Mouse (Mus musculus) liver, adult 2 months (tissue): ENCODE measurements around the gene Foxred2. TPM values are rescaled to one million over a fixed set of nuclear protein-coding genes. Genes with fewer than 3 reads are reported as not detected.

Experiments
- DNase-seq: peaks from one replicate; pipeline ENCODE4 v3.0.0-alpha.2; 2011; ENCODE audit warnings: low read depth, low spot score; ENCODE audit errors: extremely low read depth
- H3K27ac ChIP-seq: fragments of 200-500 bp; replicated peaks from 2 replicates; pipeline ENCODE4 v1.5.1; 2012; ENCODE audit warnings: low read depth, mild to moderate bottlenecking, control low read depth, inconsistent platforms, low read length; ENCODE audit not compliant: insufficient read depth
- H3K27me3 ChIP-seq: fragments of 200-500 bp; 2 replicates; pipeline ENCODE4 v1.6.1; 2012; ENCODE audit warnings: mild to moderate bottlenecking, moderate library complexity, low read length, inconsistent platforms; ENCODE audit not compliant: control insufficient read depth, insufficient read depth
- H3K36me3 ChIP-seq: fragments of 200-500 bp; 2 replicates; pipeline ENCODE4 v1.6.1; 2012; ENCODE audit warnings: low read length, inconsistent platforms; ENCODE audit not compliant: control insufficient read depth, insufficient read depth
- H3K4me1 ChIP-seq: fragments of 200-500 bp; 2 replicates; pipeline ENCODE4 v1.6.1; 2011; ENCODE audit warnings: low read length; ENCODE audit not compliant: control insufficient read depth, insufficient read depth
- H3K4me3 ChIP-seq: fragments of 200-500 bp; 2 replicates; pipeline ENCODE4 v1.5.1; 2011; ENCODE audit warnings: low read depth, mild to moderate bottlenecking, control low read depth, low read length, moderate library complexity; ENCODE audit not compliant: insufficient read depth
- H3K79me2 ChIP-seq: fragments of 200-500 bp; 2 replicates; pipeline ENCODE4 v1.6.1; 2012; ENCODE audit warnings: inconsistent platforms, mild to moderate bottlenecking, low read length, moderate library complexity; ENCODE audit not compliant: control insufficient read depth, insufficient read depth
- H3K9ac ChIP-seq: fragments of 200-500 bp; 2 replicates; pipeline ENCODE4 v1.6.1; 2012; ENCODE audit warnings: low read depth, mild to moderate bottlenecking, control low read depth, inconsistent platforms, low read length
- CTCF ChIP-seq: fragments of 200-500 bp; IDR thresholded peaks from 2 replicates; pipeline ENCODE4 v1.5.1; 2011; ENCODE audit warnings: low read depth, low read length, control low read depth
- POLR2A ChIP-seq: fragments of 200-500 bp; IDR thresholded peaks from 2 replicates; pipeline ENCODE4 v1.6.1; 2011; ENCODE audit warnings: low read length, control low read depth; ENCODE audit not compliant: insufficient read depth; ENCODE audit errors: extremely low read depth
- WGBS: fragments of 180-500 bp; shearing (Covaris S2); methylation state at CpG from one replicate; pipeline ENCODE4 v1.1.7; 2018; 5-methylcytosine and 5-hydroxymethylcytosine counted together
- polyA plus RNA-seq: library from polyadenylated mRNA; depleted of rRNA; stranded (reverse); fragments of >200 nt; gene quantifications from 2 replicates; pipeline ENCODE4 v1.2.3, GENCODE M21; 2012; rRNA removed
- total RNA-seq: library from RNA; depleted of rRNA; stranded (reverse); fragments of >200 nt; gene quantifications from 2 replicates; pipeline ENCODE4 v1.2.3, GENCODE M21; 2014; rRNA removed

Foxred2 gene
- total and polyA plus RNA-seq, 2 experiments: 0.18 TPM

DNA sequence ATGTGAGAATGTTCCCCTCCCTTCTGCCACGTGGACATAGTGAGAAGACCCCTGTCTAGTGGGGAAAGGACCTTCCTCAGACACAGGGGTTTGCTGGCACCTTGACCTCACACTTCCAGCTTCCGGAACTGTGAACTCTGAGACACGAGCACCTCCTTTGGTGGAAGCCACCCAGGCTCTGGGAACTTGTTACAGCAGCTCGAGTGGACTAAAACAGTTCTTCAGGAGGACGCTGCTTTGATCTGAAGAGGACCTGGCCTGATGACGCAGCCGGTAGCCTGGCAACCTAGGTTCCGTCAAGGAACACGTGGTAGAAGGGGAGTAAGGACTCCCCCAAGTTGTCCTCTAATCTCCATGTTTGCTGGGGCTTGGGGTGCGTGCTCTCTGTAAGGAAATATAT, 64.1 kb downstream of the Foxred2 start:
- no peak overlapping the region for H3K4me3 ChIP-seq
- no peaks in the 10 kb centered on the region for H3K4me1 ChIP-seq
- 88% methylated on average over 10 of the region's 10 CpGs for WGBS
- no peak overlapping the region for H3K9ac ChIP-seq
- no peak overlapping the region for H3K27ac ChIP-seq
- TF ChIP-seq POLR2A (no peak), CTCF (no peak)
- H3K27me3 ChIP-seq: no peaks in the 10 kb centered on the region
- DNase-seq: no peak
- no peaks in the 10 kb centered on the region for H3K36me3 ChIP-seq
- no peaks in the 10 kb centered on the region for H3K79me2 ChIP-seq

DNA sequence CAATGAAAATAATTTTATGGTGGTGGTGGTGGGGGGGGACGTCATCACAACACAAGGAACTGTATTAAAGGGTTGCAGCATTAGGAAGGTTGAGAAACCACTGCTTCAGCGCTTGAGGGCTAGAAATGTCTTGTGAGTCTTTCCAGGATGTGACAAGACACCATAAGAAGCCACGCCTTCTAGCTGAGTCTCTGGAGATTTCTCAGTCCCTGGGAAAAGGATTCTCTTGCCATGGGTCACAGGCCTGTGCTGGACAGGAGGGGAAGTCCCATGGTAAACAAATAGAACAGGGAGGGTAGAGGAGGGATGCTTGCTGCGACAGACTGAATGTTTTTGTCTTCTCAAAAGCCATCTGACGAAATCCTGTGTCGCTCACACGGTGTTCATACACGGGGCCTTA, 64.8 kb downstream of the Foxred2 start:
- no peak for TF ChIP-seq CTCF
- no peak for TF ChIP-seq POLR2A
- WGBS: 80% methylated on average over 8 of the region's 8 CpGs
- no peaks in the 10 kb centered on the region for H3K4me1 ChIP-seq
- no peaks in the 10 kb centered on the region for H3K79me2 ChIP-seq
- no peak overlapping the region for H3K27ac ChIP-seq
- no peak overlapping the region for H3K4me3 ChIP-seq
- H3K27me3 ChIP-seq: no peaks in the 10 kb centered on the region
- H3K9ac ChIP-seq: no peak overlapping the region
- no peak for DNase-seq
- no peaks in the 10 kb centered on the region for H3K36me3 ChIP-seq

Other genes with a start within 250 kb of the Foxred2 start
- 133 and 148 TPM in 2 replicates for gene Apol9b, start 227.7 kb downstream of the Foxred2 start, total RNA-seq
- gene Apol9b, start 227.7 kb downstream of the Foxred2 start, polyA plus RNA-seq: 125 and 174 TPM in 2 replicates
- gene Apol8, start 199.7 kb downstream of the Foxred2 start, total RNA-seq: 0.09 TPM in 1 of 2 replicates, not detected in the other
- not detected in 2 replicates for gene Apol8, start 199.7 kb downstream of the Foxred2 start, polyA plus RNA-seq
- 54.4 and 69.5 TPM in 2 replicates for gene Myh9, start 114.5 kb downstream of the Foxred2 start, total RNA-seq
- 22.5 and 24.1 TPM in 2 replicates for gene Myh9, start 114.5 kb downstream of the Foxred2 start, polyA plus RNA-seq
- gene Txn2, start 27.7 kb downstream of the Foxred2 start, total RNA-seq: 85.3 and 96.1 TPM in 2 replicates
- 441 and 448 TPM in 2 replicates for gene Txn2, start 27.7 kb downstream of the Foxred2 start, polyA plus RNA-seq
- gene Eif3d, start 14.1 kb upstream of the Foxred2 start, total RNA-seq: 57.3 and 61.3 TPM in 2 replicates
- gene Eif3d, start 14.1 kb upstream of the Foxred2 start, polyA plus RNA-seq: 92.9 and 115 TPM in 2 replicates
- not detected in 2 replicates for gene Cacng2, start 163.3 kb upstream of the Foxred2 start, total RNA-seq
- not detected in 2 replicates for gene Cacng2, start 163.3 kb upstream of the Foxred2 start, polyA plus RNA-seq
- gene Ift27, start 217.4 kb upstream of the Foxred2 start, total RNA-seq: 5.9 and 6.6 TPM in 2 replicates
- gene Ift27, start 217.4 kb upstream of the Foxred2 start, polyA plus RNA-seq: 16.7 and 17.2 TPM in 2 replicates
- 1.5 TPM in 1 of 2 replicates, not detected in the other for gene Pvalb, start 249.7 kb upstream of the Foxred2 start, total RNA-seq
- not detected in 2 replicates for gene Pvalb, start 249.7 kb upstream of the Foxred2 start, polyA plus RNA-seq